Mouse (Mus musculus) spleen, postnatal 4 days (tissue): Measurements from ENCODE around the gene Il18.
"Not testable (repeated sequence)": the region's sequence is repeated elsewhere in the genome, so short reads cannot be mapped to it uniquely, and the experiment has no call there.

ENCODE experiments used
- DNase-seq, 2 experiments: peaks; one replicate each; pipeline ENCODE4 v3.0.0; 2022; ENCODE audit warnings: low spot score in 2 of 2

Gene Il18

DNA sequence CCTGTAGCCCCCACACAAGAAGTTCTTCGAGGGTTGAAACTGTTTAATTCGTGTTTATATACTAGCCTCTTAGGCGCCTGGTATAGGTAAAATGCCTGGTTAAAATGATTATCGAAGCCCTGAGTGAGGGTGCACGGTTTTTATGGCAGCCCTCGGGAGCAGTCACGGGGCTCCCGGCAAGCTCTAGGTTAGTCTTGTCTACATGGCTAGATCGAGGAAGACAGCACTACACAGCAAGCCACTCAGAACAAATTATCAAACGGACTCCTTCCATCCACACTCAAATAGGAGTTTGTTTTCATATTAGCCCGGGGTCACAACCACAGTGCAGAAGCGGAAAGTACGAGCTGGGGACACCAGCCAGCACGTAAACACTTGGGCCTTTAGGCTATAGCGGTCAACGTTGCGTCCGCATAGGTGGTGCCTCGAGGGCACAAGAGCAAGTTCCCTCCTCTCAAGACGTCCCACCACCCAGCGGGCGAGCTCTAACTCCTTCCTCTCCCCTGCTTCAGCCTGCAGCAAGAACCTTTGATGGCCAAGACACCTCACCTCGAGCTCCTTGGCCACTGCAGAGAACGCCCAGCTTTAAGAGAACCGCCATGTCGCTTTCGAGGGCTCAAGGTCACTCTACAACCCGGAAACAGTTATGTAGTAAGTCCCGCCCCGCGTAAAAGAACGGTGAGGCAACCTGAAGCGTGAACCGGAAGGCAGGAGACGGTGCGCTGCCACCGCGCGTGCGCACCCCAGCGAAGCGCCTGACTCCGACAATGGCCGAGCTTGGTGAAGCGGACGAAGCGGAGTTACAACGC, 48.8 kb downstream of the Il18 start, which contains the start of the genes Sdhd and Timm8b:
Gene Sdhd, minus strand, starts transcription at position 624 of the 809 bp plus-strand sequence.
Gene Timm8b, plus strand, starts transcription at position 722 of the 809 bp plus-strand sequence.
- peak; percentile 92 to 96 for DNase-seq

DNA sequence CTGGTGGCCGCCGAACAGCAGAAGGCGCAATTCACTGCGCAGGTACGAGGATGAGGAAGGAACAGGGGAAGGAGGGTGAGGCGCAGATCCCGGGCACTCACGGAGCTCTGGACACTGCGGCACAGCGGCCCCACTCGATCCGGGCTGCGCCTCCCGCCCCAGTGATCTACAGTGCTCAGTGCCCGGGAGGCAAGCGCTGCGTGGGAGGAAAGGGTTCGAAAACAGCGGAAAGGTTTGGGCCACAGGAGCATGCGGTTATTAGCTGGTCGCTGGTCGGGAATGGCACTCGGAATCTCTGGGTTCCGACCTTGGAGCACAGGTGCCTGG, 49.3 kb downstream of the Il18 start:
- no peak for DNase-seq

DNA sequence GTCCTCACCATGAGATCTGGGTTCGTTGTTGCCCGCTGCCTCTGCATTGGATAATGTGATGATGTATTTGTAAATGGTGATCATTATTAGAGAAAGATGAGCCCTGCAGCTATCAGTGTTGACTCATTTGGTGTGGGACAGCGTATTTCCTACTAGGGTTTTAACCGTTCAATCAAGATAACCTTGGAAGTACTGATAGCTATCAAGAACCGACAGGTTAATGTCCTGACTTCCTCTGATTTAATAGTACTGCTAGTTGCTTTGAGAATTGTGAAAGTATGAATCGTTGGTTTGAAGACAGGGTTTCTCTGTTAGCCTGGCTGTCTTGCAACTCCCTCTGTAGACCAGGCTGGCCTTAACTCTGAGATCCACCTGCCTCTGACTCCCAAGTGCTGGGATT, 49.7 kb downstream of the Il18 start:
- DNase-seq, result no peak

DNA sequence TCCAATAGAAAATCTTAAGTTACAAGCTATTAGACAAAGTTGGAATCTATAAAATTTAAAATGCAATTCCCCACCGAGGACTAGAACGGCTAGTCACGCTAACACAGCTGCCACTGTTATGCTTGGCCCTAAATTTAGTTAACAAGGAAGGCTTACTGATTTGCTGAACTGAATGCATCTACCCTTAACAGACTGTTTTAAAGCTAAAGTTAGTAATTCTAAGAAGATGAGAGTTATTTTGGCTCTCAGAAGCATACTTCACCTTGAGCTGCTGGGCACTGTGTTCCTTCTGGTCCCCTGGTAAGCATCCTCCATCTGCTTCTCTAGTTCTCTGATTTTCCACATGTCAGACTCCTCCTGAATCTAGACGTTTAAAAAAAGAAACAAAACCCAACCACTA, 57.5 kb downstream of the Il18 start:
- DNase-seq, result no peak

DNA sequence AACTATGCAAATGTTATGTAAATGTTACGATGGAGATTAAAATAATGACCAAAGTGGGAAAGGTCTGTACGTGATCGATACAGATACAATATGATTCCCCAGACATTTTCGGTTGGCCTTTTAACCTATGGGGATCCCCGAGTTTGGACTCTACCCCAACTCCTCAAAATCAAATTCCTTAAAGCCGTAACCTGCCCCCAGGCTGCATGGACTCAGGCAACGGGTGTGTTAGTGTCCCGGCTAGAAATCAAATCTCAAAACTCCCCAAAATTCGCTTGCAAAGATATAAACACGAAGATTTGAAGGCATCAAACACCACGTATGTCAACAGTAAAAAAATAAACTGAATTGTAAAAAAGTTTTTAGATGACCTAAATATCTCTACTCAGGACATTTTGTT, 61.5 kb downstream of the Il18 start:
- DNase-seq, result no peak

DNA sequence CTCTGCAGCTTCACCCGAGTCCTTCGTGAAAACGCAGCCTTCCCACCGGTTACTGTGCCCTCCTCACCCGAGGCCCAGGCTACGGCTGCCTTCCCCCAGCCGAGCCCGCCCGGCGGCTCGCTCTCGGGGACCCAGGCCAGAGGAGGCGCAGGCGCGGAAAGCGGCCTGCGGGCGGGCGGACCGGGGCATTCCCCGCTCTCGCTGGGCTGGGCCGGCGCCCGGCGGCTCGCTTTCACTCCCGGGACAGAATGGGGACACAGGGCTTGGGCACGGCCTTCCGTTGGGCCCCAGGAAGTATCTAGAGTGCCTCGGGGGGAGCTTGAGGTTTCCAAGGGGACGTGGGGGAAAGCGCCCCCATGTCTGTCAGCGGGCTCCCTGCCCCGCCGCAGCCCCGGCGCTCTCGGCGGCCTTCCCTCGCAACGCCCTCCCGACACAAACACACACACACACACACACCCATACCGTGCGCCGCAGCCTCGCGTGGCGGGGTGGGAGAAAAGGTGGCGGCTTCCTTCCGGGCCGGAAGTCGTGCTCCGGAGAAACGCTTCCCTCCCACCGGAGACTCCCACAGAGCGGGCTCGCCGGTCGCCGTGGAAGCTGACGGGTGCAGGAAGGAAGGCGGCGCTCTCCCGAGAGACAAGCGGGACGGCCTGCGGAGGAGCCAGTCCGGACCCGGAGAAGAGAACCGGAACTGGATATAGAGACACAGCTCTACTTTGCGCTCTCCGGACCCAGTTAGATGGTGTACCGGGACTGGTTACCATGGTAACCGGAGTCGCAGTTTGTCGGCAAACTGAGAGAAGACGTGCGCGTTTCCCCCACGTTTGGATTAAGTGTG, 62.4 kb downstream of the Il18 start, which contains the start of the genes Pih1d2 and Nkapd1:
Gene Pih1d2, plus strand, starts transcription at position 556 of the 838 bp plus-strand sequence.
Gene Nkapd1, minus strand, starts transcription at position 699 of the 838 bp plus-strand sequence.
- DNase-seq, result peak; percentile 89 to 91

DNA sequence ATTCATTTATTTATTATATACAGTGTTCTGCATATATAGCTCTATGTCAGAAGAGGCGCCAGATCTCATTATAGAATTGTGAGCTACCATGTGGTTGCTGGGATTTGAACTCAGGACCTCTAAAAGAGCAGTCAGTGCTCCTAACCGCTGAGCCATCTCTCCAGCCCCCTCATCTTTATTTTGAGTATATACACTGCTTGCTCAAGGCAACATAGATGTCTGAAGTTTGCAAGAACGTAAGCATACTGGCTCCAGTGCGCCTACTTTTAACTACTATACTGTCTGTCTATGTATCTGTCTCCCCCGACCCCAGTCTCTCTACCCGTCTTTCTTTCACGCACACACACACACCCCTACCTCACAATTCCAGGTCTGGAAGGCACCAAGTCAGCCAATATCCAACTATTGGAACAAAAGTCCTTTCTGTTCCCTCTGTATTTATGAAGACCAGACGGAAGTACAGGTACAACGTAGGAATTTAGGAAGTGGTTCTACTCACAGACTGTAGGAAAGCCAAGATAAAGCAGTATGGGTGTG, 63.2 kb downstream of the Il18 start:
- DNase-seq, result no peak

DNA sequence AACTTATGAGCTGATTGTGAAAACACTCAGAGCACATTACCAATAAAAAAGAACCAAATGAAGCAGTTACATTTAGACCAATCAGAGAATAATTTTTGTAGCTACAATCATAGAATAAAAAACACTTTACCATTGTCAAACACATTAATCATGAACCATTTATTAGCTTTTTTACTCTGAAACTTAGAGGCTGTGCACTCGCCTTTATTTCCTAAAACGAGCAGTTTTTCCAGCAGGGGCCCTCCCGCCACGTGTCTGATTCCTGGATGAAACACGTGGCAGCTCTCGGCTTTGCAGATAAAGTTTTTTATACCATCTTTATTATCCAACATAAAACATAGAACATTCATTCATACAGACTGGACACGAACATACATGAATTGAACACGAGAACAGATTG, 76.3 kb downstream of the Il18 start:
- not testable (repeated sequence) for DNase-seq
